22 mouse cellular contexts compared by ENCODE assay signal in genomic region chr12:104996012-104996728, GRCm38 (mm10). TPM values are rescaled to one million over a fixed set of nuclear protein-coding genes. Genes with fewer than 3 reads are reported as not detected.
DNase-seq lines count a peak whose midpoint lies in the region; ATAC-seq and TF ChIP-seq lines count a peak whose summit lies in the region.
"Had no signal": no experiment of that assay in that cellular context is flagged by ENCODE, and none has a peak within 500 bp of the region (broad histone marks: within the 10 kb centered on the region; RNA-seq: fewer than 3 reads in every experiment).

No protein-coding gene starts in this region.

- no peaks in the 10 kb centered on the region for H3K36me3 ChIP-seq in heart, embryonic 12.5 days
- H3K36me3 ChIP-seq in liver, embryonic 12.5 days: no peaks in the 10 kb centered on the region
- no peaks in the 10 kb centered on the region for H3K36me3 ChIP-seq in small intestine, adult 2 months (ENCODE audit: control insufficient read depth, insufficient read depth, low read length)
- H3K36me3 ChIP-seq in forebrain, postnatal 0 days (ENCODE audit: insufficient read depth): no peaks in the 10 kb centered on the region
- H3K36me3 ChIP-seq: embryonic facial prominence, embryonic 13.5 days; limb, embryonic 13.5 days had no signal

- peaks cover 44% of the 10 kb centered on the region for H3K27me3 ChIP-seq in heart, embryonic 12.5 days (replicated peaks)
- 0 out of 2 replicates have a peak, but pooled peaks cover 3% of the 10 kb centered on the region for H3K27me3 ChIP-seq in liver, embryonic 12.5 days (replicated peaks)
- H3K27me3 ChIP-seq in small intestine, adult 2 months (ENCODE audit: control insufficient read depth, insufficient read depth, low read length): no peaks in the 10 kb centered on the region
- no peaks in the 10 kb centered on the region for H3K27me3 ChIP-seq in forebrain, postnatal 0 days (ENCODE audit: insufficient read depth, low read length)

- no peak overlapping the region for H3K9ac ChIP-seq in heart, embryonic 12.5 days
- no peak overlapping the region for H3K9ac ChIP-seq in liver, embryonic 12.5 days
- H3K9ac ChIP-seq in forebrain, postnatal 0 days: no peak overlapping the region
- H3K9ac ChIP-seq: embryonic facial prominence, embryonic 13.5 days; limb, embryonic 13.5 days had no signal

- no peak overlapping the region for H3K4me3 ChIP-seq in heart, embryonic 12.5 days
- H3K4me3 ChIP-seq in liver, embryonic 12.5 days: no peak overlapping the region
- H3K4me3 ChIP-seq in small intestine, adult 2 months (ENCODE audit: low read depth, low read length): no peak overlapping the region
- no peak overlapping the region for H3K4me3 ChIP-seq in forebrain, postnatal 0 days (ENCODE audit: low read depth, low read length)
- H3K4me3 ChIP-seq: embryonic facial prominence, embryonic 13.5 days; gastrocnemius, adult 2 months; limb, embryonic 13.5 days had no signal

- H3K4me1 ChIP-seq in heart, embryonic 12.5 days (replicated peaks): 0 out of 2 replicates have a peak, but pooled peaks cover 8% of the 10 kb centered on the region
- H3K4me1 ChIP-seq in liver, embryonic 12.5 days: peaks cover 87% of the 10 kb centered on the region
- H3K4me1 ChIP-seq in small intestine, adult 2 months (ENCODE audit: control insufficient read depth, insufficient read depth, insufficient read length, low read length): peaks cover 48% of the 10 kb centered on the region
- no peaks in the 10 kb centered on the region for H3K4me1 ChIP-seq in forebrain, postnatal 0 days (ENCODE audit: insufficient read depth)
- H3K4me1 ChIP-seq: limb, embryonic 13.5 days had no signal

- peak; percentile 16; the same call in 1 of the 2 replicates for ATAC-seq in heart, embryonic 12.5 days (ENCODE audit: insufficient number of reproducible peaks, low FRiP score)
- ATAC-seq in erythroblast, adult 5-6 weeks (replicated peaks; ENCODE audit: low FRiP score, poor library complexity, severe bottlenecking): peak; percentile 79
- peak; percentile 83 for ATAC-seq in liver, embryonic 12.5 days
- no peak for ATAC-seq in forebrain, postnatal 0 days
- ATAC-seq: forebrain, embryonic 14.5 days; hindbrain, embryonic 16.5 days had no signal

- no peak overlapping the region for H3K27ac ChIP-seq in heart, embryonic 12.5 days (ENCODE audit: poor library complexity, severe bottlenecking)
- H3K27ac ChIP-seq in liver, embryonic 12.5 days: peak overlapping the region; percentile 67
- H3K27ac ChIP-seq in small intestine, adult 2 months (ENCODE audit: insufficient read depth, low read depth, low read length): peak overlapping the region; percentile 88
- H3K27ac ChIP-seq in forebrain, postnatal 0 days (ENCODE audit: low read depth, low read length): no peak overlapping the region
- H3K27ac ChIP-seq: embryonic facial prominence, embryonic 13.5 days; gastrocnemius, adult 2 months; limb, embryonic 13.5 days had no signal

- TF ChIP-seq POLR2A in small intestine, adult 2 months (IDR thresholded peaks at IDR 0.05; ENCODE audit: low read depth, low read length): no peak

- H3K9me3 ChIP-seq in heart, embryonic 12.5 days (replicated peaks): no peaks in the 10 kb centered on the region
- H3K9me3 ChIP-seq in liver, embryonic 12.5 days (replicated peaks): no peaks in the 10 kb centered on the region
- H3K9me3 ChIP-seq in forebrain, postnatal 0 days (ENCODE audit: low read length): no peaks in the 10 kb centered on the region
- H3K9me3 ChIP-seq: embryonic facial prominence, embryonic 13.5 days; limb, embryonic 13.5 days had no signal

- intact Hi-C loops in left cerebral cortex, postnatal 36 days (cut with DNase I): no loop called here

- WGBS in heart, embryonic 12.5 days: 80% methylated on average over 9 of the region's 9 CpGs
- 45% methylated on average over 9 of the region's 9 CpGs for WGBS in liver, embryonic 12.5 days (ENCODE audit: insufficient replicate concordance)
- 52% methylated on average over 9 of the region's 9 CpGs for WGBS in small intestine, adult 2 months
- 87% methylated on average over 9 of the region's 9 CpGs for WGBS in forebrain, postnatal 0 days

- no peak; the same call in 1 of the 2 replicates for TF ChIP-seq CTCF in small intestine, adult 2 months (IDR thresholded peaks at IDR 0.05; ENCODE audit: extremely low read depth, insufficient read length, insufficient replicate concordance, low read depth, low read length)
- no peak for TF ChIP-seq CTCF in forebrain, postnatal 0 days (IDR thresholded peaks at IDR 0.05; ENCODE audit: low read depth)

- DNase-seq in heart, postnatal 4 days: no peak
- no peak for DNase-seq in thymus, postnatal 4 days
- DNase-seq in forebrain, postnatal 0 days: no peak
- DNase-seq in left cerebral cortex, postnatal 36 days (ENCODE audit: low spot score in 2 of 2): no peak
- DNase-seq: adrenal gland, postnatal 10 days; cerebellum, postnatal 36 days; gastrocnemius, adult 2 months; heart, adult 18-20 months; heart, postnatal 10 days; kidney, postnatal 36 days; layer of hippocampus, postnatal 36 days; lung, postnatal 14 days; right cerebral cortex, adult 18-20 months; thymus, adult 2 months had no signal

- no peak overlapping the region for H3K4me2 ChIP-seq in heart, embryonic 12.5 days
- peak overlapping the region; percentile 17; the same call in 1 of the 2 replicates for H3K4me2 ChIP-seq in liver, embryonic 12.5 days
- no peak overlapping the region for H3K4me2 ChIP-seq in forebrain, postnatal 0 days (ENCODE audit: low read depth)
- H3K4me2 ChIP-seq: embryonic facial prominence, embryonic 13.5 days; limb, embryonic 13.5 days had no signal

RNA-seq across cellular contexts. Expression of gene Syne3, which starts 13.4 kb away (rescaled TPM):
- polyA plus RNA-seq in heart, embryonic 12.5 days (2016; fragmentation: Nextera tagmentation; extraction: Ambion mirVana): 0.19 and 0.32 TPM in 2 replicates
- total RNA-seq in heart, postnatal 4 days (2021): 1 to 10 TPM; 7.3 to 7.8 TPM
- total RNA-seq in erythroblast, adult 5-6 weeks (2015; ENCODE audit: low replicate concordance): 4.8 and 5.6 TPM in 2 replicates
- total RNA-seq in erythroblast, adult 5-6 weeks (2017; ENCODE audit: low replicate concordance): 10.3 and 14.8 TPM in 2 replicates
- 2.1 and 2.5 TPM in 2 replicates for polyA plus RNA-seq in liver, embryonic 12.5 days (2016; fragmentation: Nextera tagmentation; extraction: Ambion mirVana)
- 0.88 and 1.3 TPM in 2 replicates for polyA plus RNA-seq in small intestine, adult 2 months (2012; rRNA removed)
- total RNA-seq in forebrain, postnatal 0 days (2014; rRNA removed): 0.92 and 1.8 TPM in 2 replicates
- 0.28 and 0.54 TPM in 2 replicates for polyA plus RNA-seq in forebrain, postnatal 0 days (2015; fragmentation: Nextera tagmentation; extraction: Ambion mirVana)
- 1 to 10 TPM; 1.0 to 2.1 TPM for total RNA-seq in left cerebral cortex, postnatal 36 days (2021)

RNA-seq across cellular contexts. Expression of gene Glrx5, which starts 36.3 kb away (rescaled TPM):
- 203 and 206 TPM in 2 replicates for polyA plus RNA-seq in heart, embryonic 12.5 days (2016; fragmentation: Nextera tagmentation; extraction: Ambion mirVana)
- 10 to 100 TPM; 81.2 to 82.0 TPM for total RNA-seq in heart, postnatal 4 days (2021)
- total RNA-seq in erythroblast, adult 5-6 weeks (2015; ENCODE audit: low replicate concordance): 170 and 188 TPM in 2 replicates
- 146 and 233 TPM in 2 replicates for total RNA-seq in erythroblast, adult 5-6 weeks (2017; ENCODE audit: low replicate concordance)
- 719 and 730 TPM in 2 replicates for polyA plus RNA-seq in liver, embryonic 12.5 days (2016; fragmentation: Nextera tagmentation; extraction: Ambion mirVana)
- polyA plus RNA-seq in small intestine, adult 2 months (2012; rRNA removed): 74.3 and 82.0 TPM in 2 replicates
- 47.4 and 84.5 TPM in 2 replicates for total RNA-seq in forebrain, postnatal 0 days (2014; rRNA removed)
- polyA plus RNA-seq in forebrain, postnatal 0 days (2015; fragmentation: Nextera tagmentation; extraction: Ambion mirVana): 177 and 205 TPM in 2 replicates
- 10 to 100 TPM; 41.1 to 51.5 TPM for total RNA-seq in left cerebral cortex, postnatal 36 days (2021)

Comparison
In these comparisons a context has a peak if more than half of its experiments do, and no peak if none do; other contexts are left out.
1. H3K27ac ChIP-seq: peak in liver, embryonic 12.5 days (single experiment) and small intestine, adult 2 months (single experiment); none in heart, embryonic 12.5 days (single experiment) and forebrain, postnatal 0 days (single experiment).